Mouse (Mus musculus) forebrain, embryonic 15.5 days (tissue): ENCODE measurements around the gene Lrfn1. TPM values are rescaled to one million over a fixed set of nuclear protein-coding genes. Genes with fewer than 3 reads are reported as not detected.
"Not testable (repeated sequence)": the region's sequence is repeated elsewhere in the genome, so short reads cannot be mapped to it uniquely, and the experiment has no call there.

Experiments
- ATAC-seq: fragments of 200-750 bp; cut with Nextera tagmentation; replicated peaks from 2 replicates; pipeline ENCODE4 v1.8.0; 2017; ENCODE audit warnings: mild to moderate bottlenecking, moderate TSS enrichment, moderate library complexity
- H3K27ac ChIP-seq: fragments of 300-500 bp; sonication (generic); replicated peaks from 2 replicates; pipeline ENCODE4 v1.5.1; 2015; ENCODE audit warnings: mild to moderate bottlenecking, inconsistent platforms
- H3K27me3 ChIP-seq: fragments of 300-500 bp; sonication (generic); 2 replicates; pipeline ENCODE4 v1.6.1; 2015; ENCODE audit warnings: inconsistent platforms
- H3K36me3 ChIP-seq: fragments of 300-500 bp; sonication (generic); 2 replicates; pipeline ENCODE4 v1.6.1; 2015; ENCODE audit warnings: mild to moderate bottlenecking, inconsistent platforms
- H3K4me1 ChIP-seq: fragments of 300-500 bp; sonication (generic); 2 replicates; pipeline ENCODE4 v1.6.1; 2015; ENCODE audit warnings: inconsistent platforms
- H3K4me2 ChIP-seq: fragments of 300-500 bp; sonication (generic); replicated peaks from 2 replicates; pipeline ENCODE4 v1.6.1; 2015; ENCODE audit warnings: mild to moderate bottlenecking, inconsistent platforms
- H3K4me3 ChIP-seq: fragments of 300-500 bp; sonication (generic); 2 replicates; pipeline ENCODE4 v1.5.1; 2015; ENCODE audit warnings: mild to moderate bottlenecking, inconsistent platforms
- H3K9ac ChIP-seq: fragments of 300-500 bp; sonication (generic); replicated peaks from 2 replicates; pipeline ENCODE4 v1.6.1; 2015; ENCODE audit warnings: mild to moderate bottlenecking, inconsistent platforms
- H3K9me3 ChIP-seq: fragments of 300-500 bp; sonication (generic); 2 replicates; pipeline ENCODE4 v1.6.1; 2016; ENCODE audit warnings: inconsistent platforms
- WGBS: fragments of 180-500 bp; shearing (Covaris S2); methylation state at CpG from one replicate; pipeline ENCODE4 v1.1.7; 2015; ENCODE audit warnings: mixed read lengths; 5-methylcytosine and 5-hydroxymethylcytosine counted together
- polyA plus RNA-seq: library from polyadenylated mRNA; unstranded; fragments of >200 nt; fragmentation: Nextera tagmentation; extraction: Ambion mirVana; gene quantifications from 2 replicates; pipeline ENCODE4 v1.2.1, GENCODE M21; 2015

Gene Lrfn1
- polyA plus RNA-seq, 1 experiment from 2014 or later: 13.0 TPM

GRCm38 (mm10) chr7:28484192-28484591, 32.4 kb downstream of the Lrfn1 start:
- Histone ChIP-seq H3K36me3 (no peaks in the 10 kb centered on the region), H3K27ac (no peak overlapping the region), H3K9ac (no peak overlapping the region), H3K4me1 (no peaks in the 10 kb centered on the region), H3K9me3 (no peaks in the 10 kb centered on the region), H3K4me2 (no peak overlapping the region), H3K27me3 (peaks cover 4% of the 10 kb centered on the region; the same call in 1 of the 2 replicates), H3K4me3 (no peak overlapping the region)
- ATAC-seq: no peak
- 61% methylated on average over 4 of the region's 4 CpGs for WGBS

GRCm38 (mm10) chr7:28488030-28488491, 36.3 kb downstream of the Lrfn1 start:
- WGBS: 1% methylated on average over 16 of the region's 16 CpGs
- Histone ChIP-seq H3K36me3 (no peaks in the 10 kb centered on the region), H3K9ac (no peak overlapping the region), H3K27me3 (peaks cover 4% of the 10 kb centered on the region; the same call in 1 of the 2 replicates), H3K4me2 (peak overlapping the region; percentile 36), H3K27ac (no peak overlapping the region), H3K9me3 (no peaks in the 10 kb centered on the region), H3K4me1 (no peaks in the 10 kb centered on the region), H3K4me3 (peak overlapping the region; percentile 7; the same call in 1 of the 2 replicates)
- ATAC-seq: no peak

- Histone ChIP-seq H3K4me2 (no peak overlapping the region), H3K4me1 (no peaks in the 10 kb centered on the region), H3K27ac (no peak overlapping the region), H3K9ac (no peak overlapping the region), H3K9me3 (no peaks in the 10 kb centered on the region), H3K4me3 (no peak overlapping the region), H3K27me3 (peaks cover 4% of the 10 kb centered on the region; the same call in 1 of the 2 replicates), H3K36me3 (no peaks in the 10 kb centered on the region)
- WGBS: 3% methylated on average over 10 of the region's 10 CpGs
- no peak for ATAC-seq
Measured at GRCm38 (mm10) chr7:28490410-28490809, 38.6 kb downstream of the Lrfn1 start.

GRCm38 (mm10) chr7:28490903-28491302, 39.1 kb downstream of the Lrfn1 start:
- H3K4me3 ChIP-seq: no peak overlapping the region
- no peak overlapping the region for H3K4me2 ChIP-seq
- H3K9me3 ChIP-seq: no peaks in the 10 kb centered on the region
- peaks cover 4% of the 10 kb centered on the region; the same call in 1 of the 2 replicates for H3K27me3 ChIP-seq
- WGBS: 34% methylated on average over 14 of the region's 14 CpGs
- no peaks in the 10 kb centered on the region for H3K4me1 ChIP-seq
- no peak overlapping the region for H3K27ac ChIP-seq
- H3K9ac ChIP-seq: no peak overlapping the region
- ATAC-seq: no peak
- no peaks in the 10 kb centered on the region for H3K36me3 ChIP-seq

- H3K36me3 ChIP-seq: no peaks in the 10 kb centered on the region
- peaks cover 3% of the 10 kb centered on the region; the same call in 1 of the 2 replicates for H3K27me3 ChIP-seq
- H3K4me2 ChIP-seq: no peak overlapping the region
- H3K4me3 ChIP-seq: no peak overlapping the region
- no peaks in the 10 kb centered on the region for H3K4me1 ChIP-seq
- no peak for ATAC-seq
- no peak overlapping the region for H3K9ac ChIP-seq
- no peak overlapping the region for H3K27ac ChIP-seq
- no peaks in the 10 kb centered on the region for H3K9me3 ChIP-seq
- 84% methylated on average over 8 of the region's 8 CpGs for WGBS
Measured at GRCm38 (mm10) chr7:28492310-28492709, 40.5 kb downstream of the Lrfn1 start.

GRCm38 (mm10) chr7:28495426-28495825, 43.6 kb downstream of the Lrfn1 start:
- Histone ChIP-seq H3K4me1 (no peaks in the 10 kb centered on the region), H3K4me3 (no peak overlapping the region), H3K27ac (no peak overlapping the region), H3K36me3 (no peaks in the 10 kb centered on the region), H3K27me3 (no peaks in the 10 kb centered on the region), H3K9me3 (no peaks in the 10 kb centered on the region), H3K9ac (no peak overlapping the region), H3K4me2 (no peak overlapping the region)
- ATAC-seq: no peak
- WGBS: 68% methylated on average over 11 of the region's 11 CpGs

- H3K4me2 ChIP-seq: no peak overlapping the region
Measured at GRCm38 (mm10) chr7:28505585-28505984, 53.8 kb downstream of the Lrfn1 start.

GRCm38 (mm10) chr7:28509121-28509520, 57.3 kb downstream of the Lrfn1 start:
- not testable (repeated sequence) for H3K4me3 ChIP-seq, H3K27ac ChIP-seq, H3K27me3 ChIP-seq, H3K36me3 ChIP-seq, H3K9me3 ChIP-seq, H3K4me1 ChIP-seq, H3K9ac ChIP-seq, H3K4me2 ChIP-seq, ATAC-seq
- WGBS: 61% methylated on average over 2 of the region's 2 CpGs

More at GRCm38 (mm10) chr7:28505585-28505984, 53.8 kb downstream of the Lrfn1 start:
- Histone ChIP-seq H3K36me3 (no peaks in the 10 kb centered on the region), H3K27ac (no peak overlapping the region), H3K9me3 (no peaks in the 10 kb centered on the region), H3K4me3 (no peak overlapping the region), H3K4me1 (no peaks in the 10 kb centered on the region), H3K9ac (no peak overlapping the region), H3K27me3 (no peaks in the 10 kb centered on the region)
- no peak for ATAC-seq
- 5% methylated on average over 5 of the region's 5 CpGs for WGBS

GRCm38 (mm10) chr7:28510405-28510974, 58.7 kb downstream of the Lrfn1 start, which contains the start of gene Ifnl2:
Ifnl2 (minus strand) TSS chr7:28510455.
- not testable (repeated sequence) for H3K9me3 ChIP-seq, H3K4me2 ChIP-seq, H3K9ac ChIP-seq, H3K27me3 ChIP-seq, H3K4me3 ChIP-seq, ATAC-seq, H3K36me3 ChIP-seq, H3K27ac ChIP-seq, H3K4me1 ChIP-seq
- 66% methylated on average over 8 of the region's 8 CpGs for WGBS

GRCm38 (mm10) chr7:28511441-28511840, 59.7 kb downstream of the Lrfn1 start:
- WGBS: 75% methylated on average over 8 of the region's 8 CpGs
- Histone ChIP-seq H3K4me3 (no peak overlapping the region), H3K4me1 (no peaks in the 10 kb centered on the region), H3K9ac (no peak overlapping the region), H3K36me3 (no peaks in the 10 kb centered on the region), H3K27ac (no peak overlapping the region), H3K9me3 (no peaks in the 10 kb centered on the region), H3K27me3 (no peaks in the 10 kb centered on the region), H3K4me2 (no peak overlapping the region)
- no peak for ATAC-seq

Other genes with a start within 250 kb of the Lrfn1 start
- 5.4 and 16.7 TPM in 2 replicates for gene Eid2, start 184.1 kb upstream of the Lrfn1 start, polyA plus RNA-seq
- 41.3 and 44.9 TPM in 2 replicates for gene Eid2b, start 174.2 kb upstream of the Lrfn1 start, polyA plus RNA-seq
- 0.24 and 0.31 TPM in 2 replicates for gene Selenov, start 160.8 kb upstream of the Lrfn1 start, polyA plus RNA-seq
- gene Dll3, start 149.7 kb upstream of the Lrfn1 start, polyA plus RNA-seq: 15.4 and 16.7 TPM in 2 replicates
- 149 and 158 TPM in 2 replicates for gene Timm50, start 139.9 kb upstream of the Lrfn1 start, polyA plus RNA-seq
- 104 and 107 TPM in 2 replicates for gene Supt5, start 113.2 kb upstream of the Lrfn1 start, polyA plus RNA-seq
- 514 and 544 TPM in 2 replicates for gene Rps16, start 101.3 kb upstream of the Lrfn1 start, polyA plus RNA-seq
- 42.8 and 47.8 TPM in 2 replicates for gene Plekhg2, start 79.4 kb upstream of the Lrfn1 start, polyA plus RNA-seq
- 5.6 and 5.7 TPM in 2 replicates for gene Zfp36, start 71.7 kb upstream of the Lrfn1 start, polyA plus RNA-seq
- 44.6 and 46.9 TPM in 2 replicates for gene Med29, start 59.3 kb upstream of the Lrfn1 start, polyA plus RNA-seq
- gene Paf1, start 59.0 kb upstream of the Lrfn1 start, polyA plus RNA-seq: 98.0 and 106 TPM in 2 replicates
- gene Gmfg, start 14.5 kb upstream of the Lrfn1 start, polyA plus RNA-seq: 4.0 and 4.7 TPM in 2 replicates
- not detected in 2 replicates for gene Ifnl2, start 58.5 kb downstream of the Lrfn1 start, polyA plus RNA-seq
- not detected in 2 replicates for gene Ifnl3, start 70.9 kb downstream of the Lrfn1 start, polyA plus RNA-seq
- gene Sycn, start 88.9 kb downstream of the Lrfn1 start, polyA plus RNA-seq: not detected in 2 replicates
- not detected in 2 replicates for gene Nccrp1, start 95.3 kb downstream of the Lrfn1 start, polyA plus RNA-seq
- 24.3 and 25.7 TPM in 2 replicates for gene Samd4b, start 146.2 kb downstream of the Lrfn1 start, polyA plus RNA-seq
- 28.9 and 30.0 TPM in 2 replicates for gene Pak4, start 146.2 kb downstream of the Lrfn1 start, polyA plus RNA-seq
- gene Acp7, start 179.4 kb downstream of the Lrfn1 start, polyA plus RNA-seq: not detected in 2 replicates
- 6.3 TPM in 2 replicates for gene Fbxo27, start 240.9 kb downstream of the Lrfn1 start, polyA plus RNA-seq